Mouse (Mus musculus) heart, adult 2 months (tissue): ENCODE measurements around the gene Cdk18. TPM values are rescaled to one million over a fixed set of nuclear protein-coding genes. Genes with fewer than 3 reads are reported as not detected.

Experiments
- DNase-seq, 2 experiments: peaks; one replicate each; pipeline ENCODE4 v3.0.0; 2021
- H3K27ac ChIP-seq: fragments of 200-600 bp; 2 replicates; pipeline ENCODE4 v1.8.1; 2022
- H3K27me3 ChIP-seq: fragments of 200-500 bp; 2 replicates; pipeline ENCODE4 v1.6.1; 2012; ENCODE audit warnings: mild to moderate bottlenecking, low read length, inconsistent platforms, mixed read lengths; ENCODE audit not compliant: control insufficient read depth, insufficient read depth
- H3K36me3 ChIP-seq: fragments of 200-500 bp; 2 replicates; pipeline ENCODE4 v1.6.1; 2012; ENCODE audit warnings: low read length, inconsistent platforms; ENCODE audit not compliant: control insufficient read depth, insufficient read depth
- H3K4me1 ChIP-seq: fragments of 200-500 bp; 2 replicates; pipeline ENCODE4 v1.6.1; 2011; ENCODE audit warnings: low read length; ENCODE audit not compliant: control insufficient read depth, insufficient read depth
- H3K4me3 ChIP-seq: fragments of 200-600 bp; 2 replicates; pipeline ENCODE4 v1.8.1; 2022
- H3K79me2 ChIP-seq: fragments of 200-500 bp; replicated peaks from 2 replicates; pipeline ENCODE4 v1.6.1; 2012; ENCODE audit warnings: mild to moderate bottlenecking, inconsistent platforms, low read length, moderate library complexity, mixed read lengths; ENCODE audit not compliant: control insufficient read depth, insufficient read depth
- H3K9ac ChIP-seq: fragments of 200-500 bp; 2 replicates; pipeline ENCODE4 v1.6.1; 2012; ENCODE audit warnings: low read depth, mild to moderate bottlenecking, control low read depth, inconsistent platforms, low read length, mixed read lengths
- CTCF ChIP-seq: fragments of 200-600 bp; IDR thresholded peaks from 2 replicates; pipeline ENCODE4 v1.8.1; 2022; ENCODE audit warnings: antibody characterized with exemption, mild to moderate bottlenecking, moderate library complexity
- EP300 ChIP-seq: fragments of 200-500 bp; IDR thresholded peaks from 2 replicates; pipeline ENCODE4 v1.6.1; 2011; ENCODE audit warnings: low read depth, low read length, control low read depth; ENCODE audit not compliant: insufficient read depth
- POLR2A ChIP-seq: fragments of 200-500 bp; IDR thresholded peaks from 2 replicates; pipeline ENCODE4 v1.6.1; 2011; ENCODE audit warnings: mild to moderate bottlenecking, low read depth, low read length, control low read depth; ENCODE audit not compliant: insufficient read depth
- WGBS: fragments of 180-500 bp; shearing (Covaris S2); methylation state at CpG from one replicate; pipeline ENCODE4 v1.1.7; 2018; 5-methylcytosine and 5-hydroxymethylcytosine counted together
- intact Hi-C: fragments of 180-260 bp; cut with DNase I; formaldehyde crosslinking; loops from one replicate; pipeline ENCODE4 v1.15.1; 2025
- polyA plus RNA-seq: library from polyadenylated mRNA; depleted of rRNA; stranded (reverse); fragments of >200 nt; gene quantifications from 2 replicates; pipeline ENCODE4 v1.2.3, GENCODE M21; 2012; rRNA removed
- total RNA-seq, 2 experiments: library from RNA; stranded (reverse); gene quantifications; 2 replicates each; pipeline ENCODE4 v1.2.3; 2021

The Cdk18 gene
- total and polyA plus RNA-seq, 3 experiments: 14.0 to 25.1 (median 15.8) TPM

GRCm38 (mm10) chr1:132069436-132069835 is 70.0 kb downstream of the Cdk18 start:
- no peaks in the 10 kb centered on the region for H3K27me3 ChIP-seq

GRCm38 (mm10) chr1:132067261-132068255 is 71.9 kb downstream of the Cdk18 start, which contains the start of gene Mfsd4a:
Mfsd4a (minus strand) TSS chr1:132068062.
- Histone ChIP-seq H3K4me3 (peak within 1 kb of the TSS; percentile 50), H3K79me2 (no peaks in the 10 kb centered on the region), H3K27me3 (no peaks in the 10 kb centered on the region), H3K27ac (no peak within 1 kb of the TSS; the same call in 1 of the 2 replicates), H3K36me3 (no peaks in the 10 kb centered on the region), H3K4me1 (no peaks in the 10 kb centered on the region), H3K9ac (peak within 1 kb of the TSS; percentile 61)
- WGBS: 3% methylated on average over 61 of the region's 80 CpGs
- TF ChIP-seq CTCF: peak; percentile 52
- TF ChIP-seq EP300: no peak
- no peak for TF ChIP-seq POLR2A
- DNase-seq: peak; percentile 71 to 76
- intact Hi-C loops: no loop called here

More at GRCm38 (mm10) chr1:132069436-132069835, 70.0 kb downstream of the Cdk18 start:
- Histone ChIP-seq H3K9ac (no peak overlapping the region), H3K36me3 (no peaks in the 10 kb centered on the region), H3K79me2 (no peaks in the 10 kb centered on the region), H3K4me3 (no peak overlapping the region), H3K27ac (no peak overlapping the region), H3K4me1 (no peaks in the 10 kb centered on the region)
- intact Hi-C loops: no loop called here
- DNase-seq: no peak
- 93% methylated on average over 8 of the region's 8 CpGs for WGBS
- TF ChIP-seq POLR2A (no peak), EP300 (no peak), CTCF (no peak)

GRCm38 (mm10) chr1:132065475-132066172 is 73.9 kb downstream of the Cdk18 start:
- no peak for DNase-seq
- no peaks in the 10 kb centered on the region for H3K79me2 ChIP-seq
- H3K9ac ChIP-seq: no peak overlapping the region
- H3K4me1 ChIP-seq: no peaks in the 10 kb centered on the region
- WGBS: 75% methylated on average over 8 of the region's 8 CpGs
- no peak overlapping the region for H3K27ac ChIP-seq
- intact Hi-C loops: no loop called here
- TF ChIP-seq CTCF (no peak), EP300 (no peak), POLR2A (no peak)
- H3K36me3 ChIP-seq: no peaks in the 10 kb centered on the region
- no peak overlapping the region for H3K4me3 ChIP-seq
- no peaks in the 10 kb centered on the region for H3K27me3 ChIP-seq

- Histone ChIP-seq H3K36me3 (no peaks in the 10 kb centered on the region), H3K4me1 (no peaks in the 10 kb centered on the region), H3K9ac (no peak overlapping the region), H3K27ac (no peak overlapping the region), H3K4me3 (no peak overlapping the region), H3K27me3 (no peaks in the 10 kb centered on the region), H3K79me2 (no peaks in the 10 kb centered on the region)
- intact Hi-C loops: no loop called here
- DNase-seq: no peak
- WGBS: 90% methylated on average over 1 of the region's 1 CpGs
- TF ChIP-seq POLR2A (no peak), EP300 (no peak), CTCF (no peak)
Observed at GRCm38 (mm10) chr1:132065001-132065400, 74.5 kb downstream of the Cdk18 start.

GRCm38 (mm10) chr1:132063096-132063495 is 76.4 kb downstream of the Cdk18 start:
- Histone ChIP-seq H3K9ac (no peak overlapping the region), H3K36me3 (no peaks in the 10 kb centered on the region), H3K4me3 (no peak overlapping the region), H3K79me2 (no peaks in the 10 kb centered on the region), H3K27ac (no peak overlapping the region), H3K27me3 (no peaks in the 10 kb centered on the region), H3K4me1 (no peaks in the 10 kb centered on the region)
- 81% methylated on average over 4 of the region's 4 CpGs for WGBS
- DNase-seq: no peak
- TF ChIP-seq CTCF (no peak), POLR2A (no peak), EP300 (no peak)
- intact Hi-C loops: no loop called here

Other genes with a start within 250 kb of the Cdk18 start
- gene Nucks1, start 229.2 kb downstream of the Cdk18 start, total RNA-seq: 10 to 100 TPM; 59.5 to 64.3 TPM
- gene Nucks1, start 229.2 kb downstream of the Cdk18 start, polyA plus RNA-seq: 9.9 and 18.9 TPM in 2 replicates
- 1 to 10 TPM; 3.8 to 7.0 TPM for gene Slc45a3, start 176.7 kb downstream of the Cdk18 start, total RNA-seq
- 5.5 and 6.4 TPM in 2 replicates for gene Slc45a3, start 176.7 kb downstream of the Cdk18 start, polyA plus RNA-seq
- gene Elk4, start 132.1 kb downstream of the Cdk18 start, total RNA-seq: 10 to 100 TPM; 76.5 to 77.4 TPM
- 20.8 and 32.7 TPM in 2 replicates for gene Elk4, start 132.1 kb downstream of the Cdk18 start, polyA plus RNA-seq
- 1 to 10 TPM; 1.4 to 1.6 TPM for gene Mfsd4a, start 71.6 kb downstream of the Cdk18 start, total RNA-seq
- gene Mfsd4a, start 71.6 kb downstream of the Cdk18 start, polyA plus RNA-seq: 3.0 and 3.6 TPM in 2 replicates
- not detected for gene Lemd1, start 51.7 kb upstream of the Cdk18 start, total RNA-seq
- 0.20 TPM in 1 of 2 replicates, not detected in the other for gene Lemd1, start 51.7 kb upstream of the Cdk18 start, polyA plus RNA-seq
- under 1 TPM in 1 of 2 experiments, not detected in 1; 0.05 TPM for gene AC124108.1, start 51.8 kb upstream of the Cdk18 start, total RNA-seq
- gene AC124108.1, start 51.8 kb upstream of the Cdk18 start, polyA plus RNA-seq: 0.06 TPM in 1 of 2 replicates, not detected in the other
- not detected for gene Gm10188, start 90.1 kb upstream of the Cdk18 start, total RNA-seq
- not detected in 2 replicates for gene Gm10188, start 90.1 kb upstream of the Cdk18 start, polyA plus RNA-seq
- gene Klhdc8a, start 158.9 kb upstream of the Cdk18 start, total RNA-seq: 10 to 100 TPM; 15.4 to 21.0 TPM
- 15.9 and 18.7 TPM in 2 replicates for gene Klhdc8a, start 158.9 kb upstream of the Cdk18 start, polyA plus RNA-seq
- gene Nuak2, start 176.4 kb upstream of the Cdk18 start, total RNA-seq: 1 to 10 TPM; 4.1 to 4.3 TPM
- 2.8 and 4.0 TPM in 2 replicates for gene Nuak2, start 176.4 kb upstream of the Cdk18 start, polyA plus RNA-seq